Mouse (Mus musculus): ENCODE measurements at regions not wholly inside any gene's neighbourhood (a gene's known extent, or its start where the extent isn't known, plus 50 kb on each side); places are given as distances from the start of the nearest gene placed in this dataset.

DNA sequence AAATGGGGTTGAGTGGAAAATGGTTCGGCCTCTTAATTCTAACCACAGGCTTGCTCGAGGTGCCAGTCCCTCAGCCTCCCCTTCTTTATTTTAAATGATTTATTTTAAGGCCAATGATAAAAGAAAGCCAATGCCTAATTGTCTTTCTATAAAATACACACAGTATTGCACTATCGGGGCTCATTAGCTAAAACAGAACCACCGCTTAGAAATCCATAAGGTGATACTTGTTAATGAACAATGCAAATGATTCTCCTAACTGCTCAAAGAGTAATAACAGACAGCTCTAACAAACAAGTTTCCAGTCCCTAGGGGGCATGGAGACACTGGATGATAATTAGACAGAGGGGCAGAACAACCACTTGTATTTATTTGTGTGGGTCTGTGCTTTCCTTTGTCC is 58.8 kb downstream of the Emx2 start:
- no peak for TF ChIP-seq ZNF384 (IDR thresholded peaks at IDR 0.05; ENCODE audit: low read depth, low read length)
- no peak for TF ChIP-seq ZC3H11A (IDR thresholded peaks at IDR 0.05; ENCODE audit: borderline replicate concordance, low read depth, low read length)
- TF ChIP-seq MAFK (IDR thresholded peaks at IDR 0.05; ENCODE audit: insufficient read depth, low read depth, low read length), result no peak
